In the genomic region with DNA sequence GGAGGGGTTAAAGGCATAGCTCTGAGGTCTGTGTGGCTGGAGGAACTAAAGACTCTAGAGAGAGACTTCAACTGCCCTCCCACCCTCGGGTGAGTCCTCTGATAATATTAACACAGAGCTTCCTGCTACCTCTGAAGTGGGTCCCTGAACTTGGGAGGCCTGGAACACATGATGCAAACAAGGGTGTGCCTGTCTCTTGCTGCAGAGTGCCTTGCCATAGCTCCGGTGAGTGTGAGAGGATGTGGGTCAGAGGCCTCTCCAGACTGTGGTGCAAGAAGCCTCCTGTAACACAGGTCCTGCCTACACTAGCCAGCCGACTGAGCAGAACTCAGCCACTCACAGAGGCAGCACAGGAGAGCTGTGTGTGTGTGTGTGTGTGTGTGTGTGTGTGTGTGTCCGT, we compare ENCODE assay signal across 14 mouse cellular contexts. TPM values are rescaled to one million over a fixed set of nuclear protein-coding genes. Genes with fewer than 3 reads are reported as not detected.
A peak's percentile ranks its signal among the peaks of the same experiment; 100 is the strongest.
DNase-seq lines count a peak whose midpoint lies in the region; ATAC-seq and TF ChIP-seq lines count a peak whose summit lies in the region.
"Had no signal": no experiment of that assay in that cellular context is flagged by ENCODE, and none has a peak within 500 bp of the region (broad histone marks: within the 10 kb centered on the region; RNA-seq: fewer than 3 reads in every experiment).

No protein-coding gene starts in this region.

- peak; percentile 12 to 32 for DNase-seq in spleen, postnatal 36 days (ENCODE audit: low spot score in 2 of 2)
- DNase-seq in spleen, adult 12 weeks (ENCODE audit: low spot score): no peak
- peak; percentile 48 for DNase-seq in lung, adult 2 months
- DNase-seq in cerebellum, adult 8-10 months: no peak
- DNase-seq in left cerebral cortex, adult 8-10 months (ENCODE audit: low spot score in 2 of 2): no peak
- no peak for DNase-seq in left cerebral cortex, postnatal 25 days (ENCODE audit: low spot score in 2 of 2)
- DNase-seq: gastrocnemius, postnatal 14 days; heart, postnatal 36 days had no signal

- TF ChIP-seq CTCF in lung, adult 2 months (IDR thresholded peaks at IDR 0.05; ENCODE audit: insufficient read depth, low read length): no peak

- H3K9me3 ChIP-seq in stomach, embryonic 14.5 days (ENCODE audit: control insufficient read depth, low read depth, low read length): no peaks in the 10 kb centered on the region
- H3K9me3 ChIP-seq: neural tube, embryonic 12.5 days had no signal

- H3K4me2 ChIP-seq in stomach, embryonic 14.5 days (replicated peaks; ENCODE audit: low read depth, low read length): no peak overlapping the region
- H3K4me2 ChIP-seq: neural tube, embryonic 12.5 days had no signal

- TF ChIP-seq POLR2A in lung, adult 2 months (IDR thresholded peaks at IDR 0.05; ENCODE audit: borderline replicate concordance, extremely low read depth, low read depth, low read length): peak; percentile 33; the same call in 1 of the 2 replicates

- peaks cover 4% of the 10 kb centered on the region; the same call in 1 of the 2 replicates for H3K4me1 ChIP-seq in brown adipose tissue, adult 24 weeks (ENCODE audit: control insufficient read depth, insufficient read depth, insufficient read length, low read length)
- H3K4me1 ChIP-seq in lung, adult 2 months (ENCODE audit: control insufficient read depth, insufficient read depth, low read length): peaks cover 6% of the 10 kb centered on the region; the same call in 1 of the 2 replicates
- 0 out of 2 replicates have a peak, but pooled peaks cover 2% of the 10 kb centered on the region for H3K4me1 ChIP-seq in stomach, embryonic 14.5 days (ENCODE audit: control insufficient read depth, insufficient read depth, low read length)
- H3K4me1 ChIP-seq: neural tube, embryonic 12.5 days had no signal

- no peaks in the 10 kb centered on the region for H3K27me3 ChIP-seq in stomach, embryonic 14.5 days (ENCODE audit: control insufficient read depth, insufficient read depth, low read length)
- H3K27me3 ChIP-seq: neural tube, embryonic 12.5 days had no signal

- ATAC-seq in stomach, embryonic 14.5 days (ENCODE audit: insufficient number of reproducible peaks, insufficient read depth, low FRiP score, low read depth): peak; percentile 61; the same call in 1 of the 2 replicates

- no peaks in the 10 kb centered on the region for H3K36me3 ChIP-seq in stomach, embryonic 14.5 days (ENCODE audit: control insufficient read depth, insufficient read depth, low read length)
- H3K36me3 ChIP-seq: neural tube, embryonic 12.5 days had no signal

- H3K9ac ChIP-seq in stomach, embryonic 14.5 days (replicated peaks; ENCODE audit: low read depth, low read length): no peak overlapping the region
- H3K9ac ChIP-seq: neural tube, embryonic 12.5 days had no signal

- WGBS in lung, adult 2 months: 16% methylated on average over 4 of the region's 4 CpGs
- 39% methylated on average over 4 of the region's 4 CpGs for WGBS in stomach, embryonic 14.5 days

- H3K4me3 ChIP-seq in brown adipose tissue, adult 24 weeks (ENCODE audit: insufficient read depth, low read depth, low read length): no peak overlapping the region
- H3K4me3 ChIP-seq in lung, adult 2 months (replicated peaks; ENCODE audit: extremely low read depth, low read depth, low read length): no peak overlapping the region
- H3K4me3 ChIP-seq in stomach, embryonic 14.5 days (ENCODE audit: low read depth, low read length): no peak overlapping the region
- H3K4me3 ChIP-seq: neural tube, embryonic 12.5 days had no signal

- peak overlapping the region; percentile 47 for H3K27ac ChIP-seq in brown adipose tissue, adult 24 weeks (replicated peaks; ENCODE audit: low read depth, low read length)
- H3K27ac ChIP-seq in stomach, embryonic 14.5 days (ENCODE audit: low read length): no peak overlapping the region
- H3K27ac ChIP-seq: kidney, postnatal 0 days; neural tube, embryonic 12.5 days had no signal

- intact Hi-C loops in left cerebral cortex, postnatal 25 days (cut with DNase I): loop anchor here (5.0 kb wide), 3 partner anchors 45 to 375 kb away; a partner anchor contains a TSS

RNA-seq across cellular contexts. Expression of a gene that starts 45.2 kb away (rescaled TPM):
- not detected in 2 replicates for polyA plus RNA-seq in brown adipose tissue, adult 24 weeks (2012; ENCODE audit: insufficient read depth, insufficient read length, missing spikeins)
- not detected in 2 replicates for polyA plus RNA-seq in lung, adult 2 months (2012; rRNA removed)
- polyA plus RNA-seq in stomach, embryonic 14.5 days (2014; fragmentation: Nextera tagmentation; extraction: Ambion mirVana): 0.51 and 1.8 TPM in 2 replicates
- total RNA-seq in left cerebral cortex, adult 8-10 months (2022): under 1 TPM; 0.08 to 0.21 (median 0.18) TPM
- under 1 TPM; 0.14 to 0.27 TPM for total RNA-seq in left cerebral cortex, postnatal 25 days (2021)
- total RNA-seq: gastrocnemius, postnatal 14 days; heart, postnatal 36 days; MEL had no signal
- polyA plus RNA-seq: kidney, postnatal 0 days; limb, embryonic 14.5 days had no signal

RNA-seq across cellular contexts. Expression of a gene that starts 45.7 kb away (rescaled TPM):
- polyA plus RNA-seq in brown adipose tissue, adult 24 weeks (2012; ENCODE audit: insufficient read depth, insufficient read length, missing spikeins): 29.9 and 41.0 TPM in 2 replicates
- 8.8 and 11.8 TPM in 2 replicates for polyA plus RNA-seq in lung, adult 2 months (2012; rRNA removed)
- polyA plus RNA-seq in stomach, embryonic 14.5 days (2014; fragmentation: Nextera tagmentation; extraction: Ambion mirVana): 14.2 and 15.0 TPM in 2 replicates
- total RNA-seq in left cerebral cortex, adult 8-10 months (2022): 10 to 100 TPM; 42.1 to 49.9 (median 43.5) TPM
- total RNA-seq in left cerebral cortex, postnatal 25 days (2021): 10 to 100 TPM; 34.3 to 39.3 TPM

Comparison
In these comparisons a context has a peak if more than half of its experiments do, and no peak if none do; other contexts are left out.
1. DNase-seq: peak in spleen, postnatal 36 days (2 of 2) and lung, adult 2 months (single experiment); none in spleen, adult 12 weeks (single experiment), cerebellum, adult 8-10 months (single experiment), left cerebral cortex, adult 8-10 months (0 of 2) and left cerebral cortex, postnatal 25 days (0 of 2).